Mouse (Mus musculus) lung, adult 2 months (tissue): ENCODE measurements at regions not wholly inside any gene's neighbourhood (a gene's known extent, or its start where the extent isn't known, plus 50 kb on each side); places are given as distances from the start of the nearest gene placed in this dataset.
"Not testable (repeated sequence)": the region's sequence is repeated elsewhere in the genome, so short reads cannot be mapped to it uniquely, and the experiment has no call there.

ENCODE experiments used
- DNase-seq: peaks from one replicate; pipeline ENCODE4 v3.0.0; 2022
- H3K4me1 ChIP-seq: fragments of 200-500 bp; 2 replicates; pipeline ENCODE4 v1.6.1; 2011; ENCODE audit warnings: low read length; ENCODE audit not compliant: control insufficient read depth, insufficient read depth
- H3K4me3 ChIP-seq: fragments of 200-500 bp; replicated peaks from 2 replicates; pipeline ENCODE3; 2011; ENCODE audit warnings: low read depth, mild to moderate bottlenecking, control low read depth, low read length; ENCODE audit errors: extremely low read depth
- CTCF ChIP-seq: fragments of 200-500 bp; IDR thresholded peaks from 2 replicates; pipeline ENCODE4 v1.5.1; 2011; ENCODE audit warnings: mild to moderate bottlenecking, low read length, control low read depth; ENCODE audit not compliant: insufficient read depth
- POLR2A ChIP-seq: fragments of 200-500 bp; IDR thresholded peaks from 2 replicates; pipeline ENCODE4 v1.6.1; 2011; ENCODE audit warnings: low read depth, mild to moderate bottlenecking, control low read depth, low read length, borderline replicate concordance; ENCODE audit errors: extremely low read depth
- WGBS: fragments of 180-500 bp; shearing (Covaris S2); methylation state at CpG from one replicate; pipeline ENCODE4 v1.1.7; 2018; 5-methylcytosine and 5-hydroxymethylcytosine counted together

DNA sequence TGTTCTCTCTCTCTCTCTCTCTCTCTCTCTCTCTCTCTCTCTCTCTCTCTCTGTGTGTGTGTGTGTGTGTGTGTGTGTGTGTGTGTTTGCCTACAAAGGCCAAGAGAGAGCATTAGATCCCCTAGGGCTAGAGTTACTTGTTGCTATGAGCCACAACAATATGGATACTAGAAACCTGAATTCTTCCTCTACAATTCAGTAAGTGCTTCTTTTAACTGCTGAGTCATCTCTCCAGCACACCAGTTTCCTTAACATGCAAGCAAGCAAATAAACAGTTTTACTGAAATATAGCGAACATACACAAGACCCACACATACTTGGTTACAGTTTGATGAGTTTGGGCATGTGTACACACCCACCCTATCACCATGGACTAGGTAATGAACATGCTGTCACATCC, 486.1 kb upstream of the Gulo start:
- DNase-seq: no peak
- H3K4me1 ChIP-seq: no peaks in the 10 kb centered on the region
- TF ChIP-seq CTCF (no peak), POLR2A (no peak)
- WGBS: 49% methylated on average over 1 of the region's 1 CpGs
- H3K4me3 ChIP-seq: no peak overlapping the region

DNA sequence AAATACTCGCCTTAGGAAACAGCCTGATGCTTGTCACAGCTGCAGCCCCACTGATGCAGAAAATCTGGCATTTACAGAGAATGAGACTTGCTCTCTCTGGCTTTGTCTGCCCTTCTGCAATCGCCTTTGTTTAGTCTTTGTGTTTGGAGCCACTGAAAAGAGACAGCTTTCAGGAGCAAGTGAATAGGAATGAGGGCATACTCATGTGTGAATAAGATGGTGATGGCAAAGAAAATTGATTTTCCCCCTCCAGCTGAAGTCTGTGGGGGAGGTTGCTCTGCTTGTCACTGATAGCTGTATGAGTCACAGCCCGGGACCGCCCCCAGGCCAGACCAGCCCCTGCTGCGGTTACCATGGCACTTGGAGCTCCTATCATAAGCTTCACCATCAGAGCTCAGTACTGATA, 485.5 kb upstream of the Gulo start:
- H3K4me1 ChIP-seq: no peaks in the 10 kb centered on the region
- DNase-seq: no peak
- WGBS: 29% methylated on average over 5 of the region's 5 CpGs
- TF ChIP-seq CTCF: no peak
- TF ChIP-seq POLR2A: no peak
- no peak overlapping the region for H3K4me3 ChIP-seq

DNA sequence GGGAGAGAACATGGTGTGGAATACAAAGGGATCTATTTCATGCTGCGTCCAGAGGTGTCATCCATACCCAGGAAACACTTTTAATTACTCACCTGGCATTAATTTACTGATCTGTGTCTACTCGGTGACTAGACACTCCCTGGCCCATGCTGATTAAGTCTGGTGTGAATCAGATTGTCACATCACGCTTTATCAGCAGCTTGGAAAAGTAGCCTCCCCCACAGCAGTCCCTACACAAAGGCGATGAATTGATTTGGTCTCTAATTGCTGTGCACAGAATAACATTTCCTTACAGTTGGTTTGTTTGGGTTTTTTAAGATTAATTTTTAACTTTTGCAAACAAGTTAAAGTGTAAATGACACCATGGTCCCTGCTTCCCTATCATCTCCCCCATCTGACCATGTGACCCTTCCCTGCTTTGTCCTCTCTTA, 484.7 kb upstream of the Gulo start:
- no peak for TF ChIP-seq POLR2A
- no peak for TF ChIP-seq CTCF
- WGBS: 69% methylated on average over 4 of the region's 4 CpGs
- DNase-seq: no peak
- Histone ChIP-seq H3K4me3 (no peak overlapping the region), H3K4me1 (no peaks in the 10 kb centered on the region)

- H3K4me1 ChIP-seq, DNase-seq, H3K4me3 ChIP-seq: not testable (repeated sequence)
- WGBS: 84% methylated on average over 1 of the region's 1 CpGs
Measured at GRCm38 (mm10) chr14:66484751-66485150, 475.7 kb upstream of the Gulo start.

DNA sequence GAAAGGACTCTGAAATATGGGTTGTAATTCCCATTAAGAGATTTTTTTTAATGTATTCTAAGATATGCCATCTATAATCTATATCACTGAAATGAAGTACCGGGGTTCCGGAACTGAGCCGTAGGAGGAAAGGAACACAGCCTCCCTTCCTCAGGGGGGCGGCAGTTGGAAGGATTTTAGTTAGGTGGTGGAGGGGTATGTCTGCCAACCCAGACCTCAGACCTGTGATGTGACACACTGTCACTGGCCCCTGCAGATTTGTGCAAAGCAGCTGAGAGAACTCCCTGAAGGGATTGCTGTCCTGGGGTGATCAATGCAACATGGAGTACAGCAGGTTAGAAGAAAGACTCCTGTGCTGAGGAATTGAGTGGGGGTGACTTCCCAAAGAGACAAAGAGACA, 470.2 kb upstream of the Gulo start:
- TF ChIP-seq CTCF (no peak), POLR2A (no peak)
- Histone ChIP-seq H3K4me1 (no peaks in the 10 kb centered on the region), H3K4me3 (no peak overlapping the region)
- WGBS: 80% methylated on average over 4 of the region's 4 CpGs
- no peak for DNase-seq

- no peak overlapping the region for H3K4me3 ChIP-seq
- no peak for DNase-seq
- no peaks in the 10 kb centered on the region for H3K4me1 ChIP-seq
- TF ChIP-seq POLR2A (no peak), CTCF (no peak)
- 55% methylated on average over 6 of the region's 6 CpGs for WGBS
Measured at GRCm38 (mm10) chr14:66478562-66478961, 469.6 kb upstream of the Gulo start.

DNA sequence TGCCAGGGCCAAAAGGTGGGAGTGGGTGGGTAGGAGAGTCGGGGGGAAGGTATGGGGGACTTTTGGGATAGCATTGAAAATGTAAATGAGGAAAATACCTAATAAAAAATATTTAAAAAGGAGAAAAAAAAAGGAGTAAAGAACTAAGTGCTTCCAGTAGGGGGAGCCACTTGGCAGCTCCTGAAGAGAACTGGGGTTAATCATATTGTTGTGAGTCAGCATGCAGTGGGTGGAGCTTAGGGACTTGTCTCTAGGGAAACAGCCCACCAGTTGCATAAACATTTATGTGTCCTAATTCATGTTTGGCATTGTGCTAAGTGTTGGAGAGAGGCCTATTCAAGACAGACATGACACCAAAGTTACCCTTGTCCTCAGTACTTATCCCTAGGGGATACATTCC, 466.0 kb upstream of the Gulo start:
- DNase-seq: no peak
- no peak overlapping the region for H3K4me3 ChIP-seq
- WGBS: 44% methylated on average over 1 of the region's 1 CpGs
- TF ChIP-seq POLR2A (no peak), CTCF (no peak)
- H3K4me1 ChIP-seq: no peaks in the 10 kb centered on the region

DNA sequence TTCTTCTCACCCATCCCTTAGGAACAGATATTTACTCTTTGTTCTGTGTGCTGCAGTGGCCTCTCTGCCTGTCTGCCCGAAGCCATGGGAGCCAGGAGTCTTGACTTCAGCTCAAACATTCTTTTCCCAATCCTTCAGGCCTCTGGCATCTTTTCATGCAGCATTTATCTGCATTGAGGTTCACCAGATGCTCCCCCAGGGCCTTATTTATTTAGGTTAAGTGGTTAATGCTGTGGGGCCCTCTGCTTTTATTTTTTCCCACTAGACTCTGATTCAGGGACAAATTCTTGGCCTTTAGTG, 464.2 kb upstream of the Gulo start:
- WGBS: 22% methylated on average over 1 of the region's 1 CpGs
- no peaks in the 10 kb centered on the region for H3K4me1 ChIP-seq
- TF ChIP-seq POLR2A: no peak
- no peak for TF ChIP-seq CTCF
- H3K4me3 ChIP-seq: no peak overlapping the region
- no peak for DNase-seq

DNA sequence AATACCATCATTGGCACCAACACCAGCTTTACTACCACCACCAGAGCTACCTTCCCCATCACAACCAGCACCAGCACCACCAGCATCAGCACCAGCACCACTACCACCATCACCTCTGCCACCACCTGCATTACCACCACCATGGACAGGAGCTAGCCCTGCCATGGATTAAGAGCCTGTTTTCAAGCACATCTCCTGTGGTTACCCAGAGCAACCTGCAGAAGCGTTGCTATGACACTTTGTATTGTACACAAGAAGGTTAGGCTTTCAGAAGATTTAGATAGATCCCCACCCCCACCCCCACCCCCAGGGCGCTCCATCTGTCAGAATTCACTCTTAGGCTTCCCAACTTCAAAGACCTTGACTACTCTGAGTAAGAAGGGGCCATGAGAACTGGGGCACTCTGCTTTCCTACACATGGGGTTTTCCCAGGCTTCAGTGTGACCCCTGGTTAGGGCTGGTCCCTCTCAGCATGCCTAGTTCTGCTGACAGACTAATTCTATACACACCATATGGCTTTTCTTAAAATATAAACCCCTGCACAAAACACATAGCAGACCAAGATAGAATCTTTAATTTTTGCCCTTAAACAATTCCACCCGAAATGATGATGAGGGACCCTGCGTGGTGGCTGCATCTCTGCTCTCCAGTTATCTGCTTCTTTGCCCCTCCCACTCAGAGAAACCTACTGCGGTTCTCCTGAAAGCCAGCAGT, 463.7 kb upstream of the Gulo start:
- Histone ChIP-seq H3K4me1 (no peaks in the 10 kb centered on the region), H3K4me3 (no peak overlapping the region)
- 48% methylated on average over 5 of the region's 5 CpGs for WGBS
- TF ChIP-seq CTCF (no peak), POLR2A (no peak)
- DNase-seq: no peak

- Histone ChIP-seq H3K4me1 (no peaks in the 10 kb centered on the region), H3K4me3 (no peak overlapping the region)
- 80% methylated on average over 5 of the region's 5 CpGs for WGBS
- DNase-seq: no peak
- TF ChIP-seq POLR2A: no peak
- TF ChIP-seq CTCF: no peak
Measured at GRCm38 (mm10) chr14:66462081-66462480, 453.1 kb upstream of the Gulo start.

GRCm38 (mm10) chr14:66460795-66461194, 451.8 kb upstream of the Gulo start:
- no peak for DNase-seq
- no peak overlapping the region for H3K4me3 ChIP-seq
- TF ChIP-seq POLR2A (no peak), CTCF (no peak)
- WGBS: 82% methylated on average over 3 of the region's 3 CpGs
- H3K4me1 ChIP-seq: no peaks in the 10 kb centered on the region
